Mouse (Mus musculus) bone marrow, adult 2 months (tissue): Measurements from ENCODE around the gene Ifi203.

Experiments used
- CTCF ChIP-seq: fragments of 200-500 bp; IDR thresholded peaks from 2 replicates; pipeline ENCODE4 v1.5.1; 2011; ENCODE audit warnings: low read length, control low read depth; ENCODE audit not compliant: control insufficient read depth, insufficient read depth
- POLR2A ChIP-seq: fragments of 200-500 bp; IDR thresholded peaks from 2 replicates; pipeline ENCODE4 v1.6.1; 2011; ENCODE audit warnings: low read depth, mild to moderate bottlenecking, control low read depth, low read length, borderline replicate concordance; ENCODE audit not compliant: control insufficient read depth

- TF ChIP-seq CTCF (no peak), POLR2A (no peak)
These were observed 11.1 kb upstream of the Ifi203 start for GRCm38 (mm10) chr1:173953563-173953962.
